Mouse (Mus musculus): ENCODE results near the gene Sbk1.
"Not testable (repeated sequence)": the region's sequence is repeated elsewhere in the genome, so short reads cannot be mapped to it uniquely, and the experiment has no call there.

The Sbk1 gene

GRCm38 (mm10) chr7:126328848-126329247 is 56.4 kb downstream of the Sbk1 start:
- H3K36me3 ChIP-seq (ENCODE audit: control insufficient read depth, insufficient read depth, low read length, poor library complexity, severe bottlenecking); DNase-seq (ENCODE audit: low read depth, low spot score); H3K27me3 ChIP-seq (ENCODE audit: control insufficient read depth, insufficient read depth, low read length, poor library complexity, severe bottlenecking): not testable (repeated sequence)

GRCm38 (mm10) chr7:126329907-126330645 is 57.7 kb downstream of the Sbk1 start:
- Histone ChIP-seq H3K36me3 (ENCODE audit: control insufficient read depth, insufficient read depth, low read length, poor library complexity, severe bottlenecking) (no peaks in the 10 kb centered on the region), H3K27me3 (ENCODE audit: control insufficient read depth, insufficient read depth, low read length, poor library complexity, severe bottlenecking) (no peaks in the 10 kb centered on the region)
- DNase-seq (ENCODE audit: low read depth, low spot score) = no peak

GRCm38 (mm10) chr7:126330693-126331092 is 58.3 kb downstream of the Sbk1 start:
- no peaks in the 10 kb centered on the region for H3K36me3 ChIP-seq (ENCODE audit: control insufficient read depth, insufficient read depth, low read length, poor library complexity, severe bottlenecking)

GRCm38 (mm10) chr7:126332691-126333090 is 60.3 kb downstream of the Sbk1 start:
- no peak for DNase-seq (ENCODE audit: low read depth, low spot score)
- Histone ChIP-seq H3K27me3 (ENCODE audit: control insufficient read depth, insufficient read depth, low read length, poor library complexity, severe bottlenecking) (no peaks in the 10 kb centered on the region), H3K36me3 (ENCODE audit: control insufficient read depth, insufficient read depth, low read length, poor library complexity, severe bottlenecking) (no peaks in the 10 kb centered on the region)

More at GRCm38 (mm10) chr7:126330693-126331092, 58.3 kb downstream of the Sbk1 start:
- DNase-seq (ENCODE audit: low read depth, low spot score) = no peak
- H3K27me3 ChIP-seq (ENCODE audit: control insufficient read depth, insufficient read depth, low read length, poor library complexity, severe bottlenecking) = no peaks in the 10 kb centered on the region

GRCm38 (mm10) chr7:126335556-126335955 is 63.1 kb downstream of the Sbk1 start:
- H3K27me3 ChIP-seq (ENCODE audit: control insufficient read depth, insufficient read depth, low read length, poor library complexity, severe bottlenecking) = no peaks in the 10 kb centered on the region
- peak; percentile 20 for DNase-seq (ENCODE audit: low read depth, low spot score)
- H3K36me3 ChIP-seq (ENCODE audit: control insufficient read depth, insufficient read depth, low read length, poor library complexity, severe bottlenecking) = no peaks in the 10 kb centered on the region

GRCm38 (mm10) chr7:126338906-126339305 is 66.5 kb downstream of the Sbk1 start:
- Histone ChIP-seq H3K27me3 (ENCODE audit: control insufficient read depth, insufficient read depth, low read length, poor library complexity, severe bottlenecking) (no peaks in the 10 kb centered on the region), H3K36me3 (ENCODE audit: control insufficient read depth, insufficient read depth, low read length, poor library complexity, severe bottlenecking) (no peaks in the 10 kb centered on the region)
- DNase-seq (ENCODE audit: low read depth, low spot score) = no peak

- Histone ChIP-seq H3K27me3 (ENCODE audit: control insufficient read depth, insufficient read depth, low read length, poor library complexity, severe bottlenecking) (no peaks in the 10 kb centered on the region), H3K36me3 (ENCODE audit: control insufficient read depth, insufficient read depth, low read length, poor library complexity, severe bottlenecking) (no peaks in the 10 kb centered on the region)
- DNase-seq (ENCODE audit: low read depth, low spot score) = no peak
Measured at GRCm38 (mm10) chr7:126339521-126339971, 67.1 kb downstream of the Sbk1 start.

- peak; percentile 30 for DNase-seq (ENCODE audit: low read depth, low spot score)
- Histone ChIP-seq H3K27me3 (ENCODE audit: control insufficient read depth, insufficient read depth, low read length, poor library complexity, severe bottlenecking) (no peaks in the 10 kb centered on the region), H3K36me3 (ENCODE audit: control insufficient read depth, insufficient read depth, low read length, poor library complexity, severe bottlenecking) (no peaks in the 10 kb centered on the region)
Measured at GRCm38 (mm10) chr7:126340206-126340618, 67.8 kb downstream of the Sbk1 start.

GRCm38 (mm10) chr7:126340896-126341295 is 68.5 kb downstream of the Sbk1 start:
- Histone ChIP-seq H3K36me3 (ENCODE audit: control insufficient read depth, insufficient read depth, low read length, poor library complexity, severe bottlenecking) (no peaks in the 10 kb centered on the region), H3K27me3 (ENCODE audit: control insufficient read depth, insufficient read depth, low read length, poor library complexity, severe bottlenecking) (no peaks in the 10 kb centered on the region)
- peak; percentile 9 for DNase-seq (ENCODE audit: low read depth, low spot score)
